Mouse (Mus musculus): Measurements from ENCODE around the gene Hagh. TPM values are rescaled to one million over a fixed set of nuclear protein-coding genes. Genes with fewer than 3 reads are reported as not detected.
A peak's percentile ranks its signal among the peaks of the same experiment; 100 is the strongest.

The Hagh gene
- total RNA-seq (2015): 31.4 and 34.4 TPM in 2 replicates
- total RNA-seq (2017): 36.0 TPM in 2 replicates

- no peak for ATAC-seq (replicated peaks; ENCODE audit: poor library complexity)
These were observed at the start of gene Hagh for GRCm38 (mm10) chr17:24839842-24840241. Gene Hagh, plus strand, starts transcription at chr17:24840143.

- ATAC-seq (replicated peaks; ENCODE audit: poor library complexity): no peak
These were observed 47.8 kb upstream of the Hagh start for GRCm38 (mm10) chr17:24792190-24792589.

- ATAC-seq (replicated peaks; ENCODE audit: poor library complexity): no peak
These were observed 45.2 kb upstream of the Hagh start for GRCm38 (mm10) chr17:24794791-24795190.

GRCm38 (mm10) chr17:24796969-24797368 lies 43.0 kb upstream of the Hagh start:
- ATAC-seq (replicated peaks; ENCODE audit: poor library complexity): no peak

- no peak for ATAC-seq (replicated peaks; ENCODE audit: poor library complexity)
These were observed 41.7 kb upstream of the Hagh start for GRCm38 (mm10) chr17:24798229-24798628.

GRCm38 (mm10) chr17:24799476-24799875 lies 40.5 kb upstream of the Hagh start:
- no peak for ATAC-seq (replicated peaks; ENCODE audit: poor library complexity)

- no peak for ATAC-seq (replicated peaks; ENCODE audit: poor library complexity)
These were observed 39.4 kb upstream of the Hagh start for GRCm38 (mm10) chr17:24800524-24800923.

GRCm38 (mm10) chr17:24803952-24804951 lies 35.7 kb upstream of the Hagh start, which contains the start of gene Meiob:
Gene Meiob, plus strand, starts transcription at chr17:24804289.
- peak; percentile 96 for ATAC-seq (replicated peaks; ENCODE audit: poor library complexity)

GRCm38 (mm10) chr17:24811211-24811610 lies 28.7 kb upstream of the Hagh start:
- ATAC-seq (replicated peaks; ENCODE audit: poor library complexity): no peak

- no peak for ATAC-seq (replicated peaks; ENCODE audit: poor library complexity)
These were observed 27.7 kb upstream of the Hagh start for GRCm38 (mm10) chr17:24812215-24812614.

GRCm38 (mm10) chr17:24815256-24815655 lies 24.7 kb upstream of the Hagh start:
- ATAC-seq (replicated peaks; ENCODE audit: poor library complexity): peak; percentile 57

- no peak for ATAC-seq (replicated peaks; ENCODE audit: poor library complexity)
These were observed 22.4 kb upstream of the Hagh start for GRCm38 (mm10) chr17:24817503-24817902.

- ATAC-seq (replicated peaks; ENCODE audit: poor library complexity): no peak
These were observed 21.8 kb upstream of the Hagh start for GRCm38 (mm10) chr17:24818172-24818571.

GRCm38 (mm10) chr17:24819469-24819868 lies 20.5 kb upstream of the Hagh start:
- no peak for ATAC-seq (replicated peaks; ENCODE audit: poor library complexity)

- ATAC-seq (replicated peaks; ENCODE audit: poor library complexity): no peak
These were observed 18.3 kb upstream of the Hagh start for GRCm38 (mm10) chr17:24821351-24822280.

- ATAC-seq (replicated peaks; ENCODE audit: poor library complexity): no peak
These were observed 398 bp downstream of the Hagh start for GRCm38 (mm10) chr17:24840341-24840740.

GRCm38 (mm10) chr17:24841133-24841532 lies 1.2 kb downstream of the Hagh start:
- peak; percentile 78 for ATAC-seq (replicated peaks; ENCODE audit: poor library complexity)

- peak; percentile 58 for ATAC-seq (replicated peaks; ENCODE audit: poor library complexity)
These were observed 2.7 kb downstream of the Hagh start for GRCm38 (mm10) chr17:24842631-24843030.

- ATAC-seq (replicated peaks; ENCODE audit: poor library complexity): no peak
These were observed 4.6 kb downstream of the Hagh start for GRCm38 (mm10) chr17:24844525-24844924.

- ATAC-seq (replicated peaks; ENCODE audit: poor library complexity): no peak
These were observed 7.4 kb downstream of the Hagh start for GRCm38 (mm10) chr17:24847386-24847785.

GRCm38 (mm10) chr17:24848600-24849031 lies 8.7 kb downstream of the Hagh start:
- ATAC-seq (replicated peaks; ENCODE audit: poor library complexity): peak; percentile 30; the same call in 1 of the 2 replicates

Measured in megakaryocyte progenitor cell, adult 5-6 weeks (primary cell).